Mouse (Mus musculus): ENCODE data around the gene Cdca7l. TPM values are rescaled to one million over a fixed set of nuclear protein-coding genes. Genes with fewer than 3 reads are reported as not detected.

Gene Cdca7l
- polyA plus RNA-seq, 1 experiment from 2014 or later: 7.9 TPM

GRCm38 (mm10) chr12:117820859-117821221 is 16.8 kb downstream of the Cdca7l start:
- Histone ChIP-seq H3K4me1 (ENCODE audit: control insufficient read depth, insufficient read depth, low read length) (no peaks in the 10 kb centered on the region), H3K27me3 (ENCODE audit: control insufficient read depth, insufficient read depth, low read length) (peaks cover 14% of the 10 kb centered on the region; the same call in 1 of the 2 replicates), H3K36me3 (ENCODE audit: control insufficient read depth, insufficient read depth, low read length) (no peaks in the 10 kb centered on the region), H3K27ac (replicated peaks; ENCODE audit: low read depth, low read length) (no peak overlapping the region), H3K4me3 (replicated peaks; ENCODE audit: low read depth, low read length) (no peak overlapping the region), H3K9me3 (ENCODE audit: control insufficient read depth, low read length) (no peaks in the 10 kb centered on the region), H3K4me2 (ENCODE audit: low read length) (no peak overlapping the region), H3K9ac (replicated peaks; ENCODE audit: low read length) (no peak overlapping the region)
- no peak for ATAC-seq (ENCODE audit: low FRiP score, low TSS enrichment)
- no peak for DNase-seq

GRCm38 (mm10) chr12:117821394-117821793 is 17.3 kb downstream of the Cdca7l start:
- Histone ChIP-seq H3K27me3 (ENCODE audit: control insufficient read depth, insufficient read depth, low read length) (peaks cover 14% of the 10 kb centered on the region; the same call in 1 of the 2 replicates), H3K9ac (replicated peaks; ENCODE audit: low read length) (no peak overlapping the region), H3K27ac (replicated peaks; ENCODE audit: low read depth, low read length) (no peak overlapping the region), H3K4me3 (replicated peaks; ENCODE audit: low read depth, low read length) (no peak overlapping the region), H3K4me2 (ENCODE audit: low read length) (no peak overlapping the region), H3K9me3 (ENCODE audit: control insufficient read depth, low read length) (no peaks in the 10 kb centered on the region), H3K36me3 (ENCODE audit: control insufficient read depth, insufficient read depth, low read length) (no peaks in the 10 kb centered on the region), H3K4me1 (ENCODE audit: control insufficient read depth, insufficient read depth, low read length) (no peaks in the 10 kb centered on the region)
- DNase-seq (no peak), ATAC-seq (ENCODE audit: low FRiP score, low TSS enrichment) (no peak)
- WGBS: 86% methylated on average over 1 of the region's 1 CpGs

GRCm38 (mm10) chr12:117828350-117828749 is 24.3 kb downstream of the Cdca7l start:
- no peak overlapping the region for H3K9ac ChIP-seq (replicated peaks; ENCODE audit: low read length)
- 84% methylated on average over 3 of the region's 3 CpGs for WGBS

GRCm38 (mm10) chr12:117831351-117831961 is 27.4 kb downstream of the Cdca7l start:
- no peak overlapping the region for H3K4me2 ChIP-seq (ENCODE audit: low read length)
- H3K4me1 ChIP-seq (ENCODE audit: control insufficient read depth, insufficient read depth, low read length): no peaks in the 10 kb centered on the region
- no peaks in the 10 kb centered on the region for H3K36me3 ChIP-seq (ENCODE audit: control insufficient read depth, insufficient read depth, low read length)
- no peaks in the 10 kb centered on the region for H3K9me3 ChIP-seq (ENCODE audit: control insufficient read depth, low read length)
- DNase-seq (no peak), ATAC-seq (ENCODE audit: low FRiP score, low TSS enrichment) (no peak)
- WGBS: 85% methylated on average over 8 of the region's 8 CpGs
- H3K4me3 ChIP-seq (replicated peaks; ENCODE audit: low read depth, low read length): no peak overlapping the region
- H3K27ac ChIP-seq (replicated peaks; ENCODE audit: low read depth, low read length): no peak overlapping the region
- H3K9ac ChIP-seq (replicated peaks; ENCODE audit: low read length): no peak overlapping the region
- no peaks in the 10 kb centered on the region for H3K27me3 ChIP-seq (ENCODE audit: control insufficient read depth, insufficient read depth, low read length)

More at GRCm38 (mm10) chr12:117828350-117828749, 24.3 kb downstream of the Cdca7l start:
- no peaks in the 10 kb centered on the region for H3K9me3 ChIP-seq (ENCODE audit: control insufficient read depth, low read length)
- no peak overlapping the region for H3K4me2 ChIP-seq (ENCODE audit: low read length)
- H3K27ac ChIP-seq (replicated peaks; ENCODE audit: low read depth, low read length): no peak overlapping the region
- no peaks in the 10 kb centered on the region for H3K4me1 ChIP-seq (ENCODE audit: control insufficient read depth, insufficient read depth, low read length)
- DNase-seq (no peak), ATAC-seq (ENCODE audit: low FRiP score, low TSS enrichment) (no peak)
- H3K36me3 ChIP-seq (ENCODE audit: control insufficient read depth, insufficient read depth, low read length): no peaks in the 10 kb centered on the region
- H3K27me3 ChIP-seq (ENCODE audit: control insufficient read depth, insufficient read depth, low read length): no peaks in the 10 kb centered on the region
- H3K4me3 ChIP-seq (replicated peaks; ENCODE audit: low read depth, low read length): no peak overlapping the region

- Histone ChIP-seq H3K9me3 (ENCODE audit: control insufficient read depth, low read length) (no peaks in the 10 kb centered on the region), H3K4me3 (replicated peaks; ENCODE audit: low read depth, low read length) (no peak overlapping the region), H3K9ac (replicated peaks; ENCODE audit: low read length) (no peak overlapping the region), H3K36me3 (ENCODE audit: control insufficient read depth, insufficient read depth, low read length) (no peaks in the 10 kb centered on the region), H3K4me2 (ENCODE audit: low read length) (no peak overlapping the region), H3K27me3 (ENCODE audit: control insufficient read depth, insufficient read depth, low read length) (no peaks in the 10 kb centered on the region), H3K27ac (replicated peaks; ENCODE audit: low read depth, low read length) (no peak overlapping the region), H3K4me1 (ENCODE audit: control insufficient read depth, insufficient read depth, low read length) (no peaks in the 10 kb centered on the region)
- DNase-seq (no peak), ATAC-seq (ENCODE audit: low FRiP score, low TSS enrichment) (no peak)
- 57% methylated on average over 5 of the region's 5 CpGs for WGBS
Measured at GRCm38 (mm10) chr12:117832190-117832589, 28.1 kb downstream of the Cdca7l start.

GRCm38 (mm10) chr12:117834652-117835051 is 30.6 kb downstream of the Cdca7l start:
- DNase-seq (no peak), ATAC-seq (ENCODE audit: low FRiP score, low TSS enrichment) (no peak)
- H3K4me1 ChIP-seq (ENCODE audit: control insufficient read depth, insufficient read depth, low read length): no peaks in the 10 kb centered on the region
- no peaks in the 10 kb centered on the region for H3K9me3 ChIP-seq (ENCODE audit: control insufficient read depth, low read length)
- no peak overlapping the region for H3K27ac ChIP-seq (replicated peaks; ENCODE audit: low read depth, low read length)
- no peak overlapping the region for H3K4me2 ChIP-seq (ENCODE audit: low read length)
- H3K27me3 ChIP-seq (ENCODE audit: control insufficient read depth, insufficient read depth, low read length): no peaks in the 10 kb centered on the region
- WGBS: 83% methylated on average over 2 of the region's 2 CpGs
- no peak overlapping the region for H3K9ac ChIP-seq (replicated peaks; ENCODE audit: low read length)
- H3K4me3 ChIP-seq (replicated peaks; ENCODE audit: low read depth, low read length): no peak overlapping the region
- H3K36me3 ChIP-seq (ENCODE audit: control insufficient read depth, insufficient read depth, low read length): no peaks in the 10 kb centered on the region

GRCm38 (mm10) chr12:117835371-117835770 is 31.3 kb downstream of the Cdca7l start:
- Histone ChIP-seq H3K9ac (replicated peaks; ENCODE audit: low read length) (no peak overlapping the region), H3K4me1 (ENCODE audit: control insufficient read depth, insufficient read depth, low read length) (no peaks in the 10 kb centered on the region), H3K27me3 (ENCODE audit: control insufficient read depth, insufficient read depth, low read length) (no peaks in the 10 kb centered on the region), H3K4me2 (ENCODE audit: low read length) (no peak overlapping the region), H3K4me3 (replicated peaks; ENCODE audit: low read depth, low read length) (no peak overlapping the region), H3K9me3 (ENCODE audit: control insufficient read depth, low read length) (no peaks in the 10 kb centered on the region), H3K27ac (replicated peaks; ENCODE audit: low read depth, low read length) (no peak overlapping the region), H3K36me3 (ENCODE audit: control insufficient read depth, insufficient read depth, low read length) (no peaks in the 10 kb centered on the region)
- DNase-seq (no peak), ATAC-seq (ENCODE audit: low FRiP score, low TSS enrichment) (no peak)
- 61% methylated on average over 10 of the region's 10 CpGs for WGBS

- ATAC-seq (ENCODE audit: low FRiP score, low TSS enrichment) (no peak), DNase-seq (no peak)
- Histone ChIP-seq H3K27me3 (ENCODE audit: control insufficient read depth, insufficient read depth, low read length) (no peaks in the 10 kb centered on the region), H3K27ac (replicated peaks; ENCODE audit: low read depth, low read length) (no peak overlapping the region), H3K9me3 (ENCODE audit: control insufficient read depth, low read length) (no peaks in the 10 kb centered on the region), H3K4me3 (replicated peaks; ENCODE audit: low read depth, low read length) (no peak overlapping the region), H3K36me3 (ENCODE audit: control insufficient read depth, insufficient read depth, low read length) (no peaks in the 10 kb centered on the region), H3K9ac (replicated peaks; ENCODE audit: low read length) (no peak overlapping the region), H3K4me1 (ENCODE audit: control insufficient read depth, insufficient read depth, low read length) (no peaks in the 10 kb centered on the region), H3K4me2 (ENCODE audit: low read length) (no peak overlapping the region)
- WGBS: 91% methylated on average over 4 of the region's 4 CpGs
Measured at GRCm38 (mm10) chr12:117837376-117837775, 33.3 kb downstream of the Cdca7l start.

GRCm38 (mm10) chr12:117840705-117841104 is 36.6 kb downstream of the Cdca7l start:
- H3K9me3 ChIP-seq (ENCODE audit: control insufficient read depth, low read length): no peaks in the 10 kb centered on the region
- DNase-seq: no peak
- WGBS: 86% methylated on average over 1 of the region's 1 CpGs
- no peaks in the 10 kb centered on the region for H3K27me3 ChIP-seq (ENCODE audit: control insufficient read depth, insufficient read depth, low read length)
- no peak overlapping the region for H3K4me2 ChIP-seq (ENCODE audit: low read length)
- no peak for ATAC-seq (ENCODE audit: low FRiP score, low TSS enrichment)
- 0 out of 2 replicates have a peak, but pooled peaks cover 5% of the 10 kb centered on the region for H3K4me1 ChIP-seq (ENCODE audit: control insufficient read depth, insufficient read depth, low read length)
- H3K36me3 ChIP-seq (ENCODE audit: control insufficient read depth, insufficient read depth, low read length): no peaks in the 10 kb centered on the region
- H3K9ac ChIP-seq (replicated peaks; ENCODE audit: low read length): no peak overlapping the region
- H3K4me3 ChIP-seq (replicated peaks; ENCODE audit: low read depth, low read length): no peak overlapping the region
- H3K27ac ChIP-seq (replicated peaks; ENCODE audit: low read depth, low read length): no peak overlapping the region
